Mouse (Mus musculus) forebrain, embryonic 13.5 days (tissue): ENCODE results near the gene Kcna2. TPM values are rescaled to one million over a fixed set of nuclear protein-coding genes. Genes with fewer than 3 reads are reported as not detected.
A peak's percentile ranks its signal among the peaks of the same experiment; 100 is the strongest.

Experiments used
- ATAC-seq: fragments of 200-750 bp; cut with Nextera tagmentation; 2 replicates; pipeline ENCODE4 v1.8.0; 2017
- H3K27ac ChIP-seq: fragments of 300-500 bp; sonication (generic); 2 replicates; pipeline ENCODE4 v1.5.1; 2015; ENCODE audit warnings: inconsistent platforms, mild to moderate bottlenecking, moderate library complexity
- H3K27me3 ChIP-seq: fragments of 300-500 bp; sonication (generic); 2 replicates; pipeline ENCODE4 v1.6.1; 2015; ENCODE audit warnings: mild to moderate bottlenecking, inconsistent platforms
- H3K36me3 ChIP-seq: fragments of 300-500 bp; sonication (generic); 2 replicates; pipeline ENCODE4 v1.6.1; 2015; ENCODE audit warnings: mild to moderate bottlenecking, inconsistent platforms; ENCODE audit not compliant: poor library complexity, severe bottlenecking
- H3K4me1 ChIP-seq: fragments of 300-500 bp; sonication (generic); 2 replicates; pipeline ENCODE4 v1.6.1; 2015; ENCODE audit warnings: inconsistent platforms
- H3K4me2 ChIP-seq: fragments of 300-500 bp; sonication (generic); 2 replicates; pipeline ENCODE4 v1.6.1; 2015; ENCODE audit warnings: inconsistent platforms, mild to moderate bottlenecking, moderate library complexity
- H3K4me3 ChIP-seq: fragments of 300-500 bp; sonication (generic); 2 replicates; pipeline ENCODE4 v1.5.1; 2015; ENCODE audit warnings: mild to moderate bottlenecking, inconsistent platforms
- H3K9ac ChIP-seq: fragments of 300-500 bp; sonication (generic); 2 replicates; pipeline ENCODE4 v1.6.1; 2015; ENCODE audit warnings: mild to moderate bottlenecking, inconsistent platforms
- H3K9me3 ChIP-seq: fragments of 300-500 bp; sonication (generic); replicated peaks from 2 replicates; pipeline ENCODE4 v1.6.1; 2016; ENCODE audit warnings: inconsistent platforms
- WGBS: fragments of 180-500 bp; shearing (Covaris S2); methylation state at CpG from one replicate; pipeline ENCODE4 v1.1.7; 2015; 5-methylcytosine and 5-hydroxymethylcytosine counted together
- polyA plus RNA-seq: library from polyadenylated mRNA; unstranded; fragments of >200 nt; fragmentation: Nextera tagmentation; extraction: Ambion mirVana; gene quantifications from 2 replicates; pipeline ENCODE4 v1.2.1, GENCODE M21; 2015

The Kcna2 gene
- 0.37 and 0.49 TPM in 2 replicates for polyA plus RNA-seq

- peaks cover 14% of the 10 kb centered on the region for H3K4me1 ChIP-seq
- no peaks in the 10 kb centered on the region for H3K9me3 ChIP-seq
- H3K27ac ChIP-seq = peak within 1 kb of the TSS; percentile 46; the same call in 1 of the 2 replicates
- WGBS = 2% methylated on average over 16 of the region's 16 CpGs
- H3K9ac ChIP-seq = peak within 1 kb of the TSS; percentile 79
- peak within 1 kb of the TSS; percentile 99 for H3K4me2 ChIP-seq
- peak within 1 kb of the TSS; percentile 69 for H3K4me3 ChIP-seq
- ATAC-seq = peak; percentile 41
- H3K27me3 ChIP-seq = peaks cover 43% of the 10 kb centered on the region
- H3K36me3 ChIP-seq = no peaks in the 10 kb centered on the region
Measured at GRCm38 (mm10) chr3:107100811-107101455, at the start of gene Kcna2. Gene Kcna2, plus strand, starts transcription at chr3:107101146.

GRCm38 (mm10) chr3:107061468-107061867, 39.5 kb upstream of the Kcna2 start:
- Histone ChIP-seq H3K27ac (no peak overlapping the region), H3K9me3 (no peaks in the 10 kb centered on the region), H3K36me3 (no peaks in the 10 kb centered on the region), H3K27me3 (no peaks in the 10 kb centered on the region), H3K4me2 (no peak overlapping the region), H3K4me3 (no peak overlapping the region), H3K9ac (no peak overlapping the region), H3K4me1 (peaks cover 19% of the 10 kb centered on the region)
- no peak for ATAC-seq
- 85% methylated on average over 1 of the region's 1 CpGs for WGBS

GRCm38 (mm10) chr3:107062771-107063170, 38.2 kb upstream of the Kcna2 start:
- Histone ChIP-seq H3K4me3 (no peak overlapping the region), H3K9ac (no peak overlapping the region), H3K27me3 (no peaks in the 10 kb centered on the region), H3K4me1 (peaks cover 25% of the 10 kb centered on the region), H3K27ac (no peak overlapping the region), H3K9me3 (no peaks in the 10 kb centered on the region), H3K4me2 (no peak overlapping the region), H3K36me3 (no peaks in the 10 kb centered on the region)
- no peak for ATAC-seq
- WGBS = 81% methylated on average over 1 of the region's 1 CpGs

- WGBS = 41% methylated on average over 6 of the region's 6 CpGs
- ATAC-seq = peak; percentile 87
- Histone ChIP-seq H3K9me3 (no peaks in the 10 kb centered on the region), H3K36me3 (no peaks in the 10 kb centered on the region), H3K27ac (peak overlapping the region; percentile 89), H3K4me3 (no peak overlapping the region), H3K27me3 (no peaks in the 10 kb centered on the region), H3K9ac (no peak overlapping the region), H3K4me2 (0 out of 2 replicates have a peak overlapping the region, but pooled peaks have one; percentile 5), H3K4me1 (peaks cover 25% of the 10 kb centered on the region)
Measured at GRCm38 (mm10) chr3:107065510-107066095, 35.3 kb upstream of the Kcna2 start.

GRCm38 (mm10) chr3:107066165-107066850, 34.6 kb upstream of the Kcna2 start:
- ATAC-seq = peak; percentile 80
- Histone ChIP-seq H3K9ac (no peak overlapping the region), H3K4me2 (peak overlapping the region; percentile 20; the same call in 1 of the 2 replicates), H3K27me3 (no peaks in the 10 kb centered on the region), H3K4me1 (peaks cover 25% of the 10 kb centered on the region), H3K4me3 (no peak overlapping the region), H3K36me3 (no peaks in the 10 kb centered on the region), H3K9me3 (no peaks in the 10 kb centered on the region), H3K27ac (peak overlapping the region; percentile 89)
- WGBS = 56% methylated on average over 7 of the region's 7 CpGs

GRCm38 (mm10) chr3:107067245-107067644, 33.7 kb upstream of the Kcna2 start:
- Histone ChIP-seq H3K36me3 (no peaks in the 10 kb centered on the region), H3K4me2 (no peak overlapping the region), H3K27ac (peak overlapping the region; percentile 89), H3K27me3 (no peaks in the 10 kb centered on the region), H3K4me3 (no peak overlapping the region), H3K9ac (no peak overlapping the region), H3K9me3 (no peaks in the 10 kb centered on the region), H3K4me1 (peaks cover 22% of the 10 kb centered on the region)
- 73% methylated on average over 6 of the region's 6 CpGs for WGBS
- ATAC-seq = no peak

GRCm38 (mm10) chr3:107073863-107074262, 27.1 kb upstream of the Kcna2 start:
- Histone ChIP-seq H3K4me3 (no peak overlapping the region), H3K4me1 (no peaks in the 10 kb centered on the region), H3K27ac (no peak overlapping the region), H3K9ac (no peak overlapping the region), H3K36me3 (no peaks in the 10 kb centered on the region), H3K27me3 (no peaks in the 10 kb centered on the region), H3K4me2 (no peak overlapping the region), H3K9me3 (no peaks in the 10 kb centered on the region)
- WGBS = 78% methylated on average over 2 of the region's 2 CpGs
- no peak for ATAC-seq

- Histone ChIP-seq H3K4me2 (no peak overlapping the region), H3K4me1 (no peaks in the 10 kb centered on the region), H3K9me3 (no peaks in the 10 kb centered on the region), H3K36me3 (no peaks in the 10 kb centered on the region), H3K9ac (no peak overlapping the region), H3K4me3 (no peak overlapping the region), H3K27ac (no peak overlapping the region), H3K27me3 (no peaks in the 10 kb centered on the region)
- WGBS = 91% methylated on average over 1 of the region's 1 CpGs
- ATAC-seq = no peak
Measured at GRCm38 (mm10) chr3:107075705-107076104, 25.2 kb upstream of the Kcna2 start.

GRCm38 (mm10) chr3:107076658-107077057, 24.3 kb upstream of the Kcna2 start:
- H3K4me2 ChIP-seq = no peak overlapping the region
- H3K36me3 ChIP-seq = no peaks in the 10 kb centered on the region
- no peak for ATAC-seq
- no peaks in the 10 kb centered on the region for H3K27me3 ChIP-seq
- no peak overlapping the region for H3K4me3 ChIP-seq
- no peaks in the 10 kb centered on the region for H3K9me3 ChIP-seq
- WGBS = 81% methylated on average over 3 of the region's 3 CpGs
- no peak overlapping the region for H3K9ac ChIP-seq
- no peak overlapping the region for H3K27ac ChIP-seq
- no peaks in the 10 kb centered on the region for H3K4me1 ChIP-seq

- Histone ChIP-seq H3K27me3 (no peaks in the 10 kb centered on the region), H3K4me2 (no peak overlapping the region), H3K36me3 (no peaks in the 10 kb centered on the region), H3K9me3 (no peaks in the 10 kb centered on the region), H3K4me1 (no peaks in the 10 kb centered on the region), H3K9ac (no peak overlapping the region), H3K4me3 (no peak overlapping the region), H3K27ac (no peak overlapping the region)
- 91% methylated on average over 2 of the region's 2 CpGs for WGBS
- no peak for ATAC-seq
Measured at GRCm38 (mm10) chr3:107077101-107077500, 23.8 kb upstream of the Kcna2 start.

GRCm38 (mm10) chr3:107080803-107081202, 20.1 kb upstream of the Kcna2 start:
- Histone ChIP-seq H3K9me3 (no peaks in the 10 kb centered on the region), H3K27ac (no peak overlapping the region), H3K4me3 (no peak overlapping the region), H3K9ac (no peak overlapping the region), H3K4me2 (no peak overlapping the region), H3K27me3 (no peaks in the 10 kb centered on the region), H3K36me3 (no peaks in the 10 kb centered on the region), H3K4me1 (no peaks in the 10 kb centered on the region)
- 85% methylated on average over 3 of the region's 3 CpGs for WGBS
- no peak for ATAC-seq

- Histone ChIP-seq H3K27me3 (no peaks in the 10 kb centered on the region), H3K9ac (no peak overlapping the region), H3K27ac (no peak overlapping the region), H3K36me3 (no peaks in the 10 kb centered on the region), H3K9me3 (no peaks in the 10 kb centered on the region), H3K4me3 (no peak overlapping the region), H3K4me2 (no peak overlapping the region), H3K4me1 (no peaks in the 10 kb centered on the region)
- ATAC-seq = no peak
- 21% methylated on average over 3 of the region's 3 CpGs for WGBS
Measured at GRCm38 (mm10) chr3:107081227-107081626, 19.7 kb upstream of the Kcna2 start.
